Mouse (Mus musculus): Measurements from ENCODE around the gene 8030411F24Rik.
"Not testable (repeated sequence)": the region's sequence is repeated elsewhere in the genome, so short reads cannot be mapped to it uniquely, and the experiment has no call there.

The 8030411F24Rik gene

DNA sequence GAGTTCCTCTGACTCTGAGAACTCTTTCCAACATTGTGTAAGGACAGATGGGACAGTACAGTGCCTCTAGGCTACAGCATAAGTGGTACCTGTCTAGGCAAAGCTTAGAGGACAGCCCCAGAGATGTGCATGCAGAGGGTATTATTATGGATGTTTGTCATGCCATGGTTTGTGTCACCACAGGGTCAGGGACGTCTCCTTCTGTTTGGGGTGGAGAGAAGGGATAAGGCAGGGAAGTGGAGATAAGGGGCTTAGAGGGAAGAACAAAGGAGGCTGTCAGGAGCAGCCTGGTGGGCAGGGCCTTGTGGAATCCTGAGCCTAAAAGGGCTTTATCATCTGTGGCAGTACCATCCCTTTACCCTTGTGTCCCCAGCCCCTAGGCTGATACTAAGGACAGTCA, at the start of gene 8030411F24Rik:
Gene 8030411F24Rik (plus strand): TSS at position 301 of the 400 bp plus-strand sequence.
- no peak for DNase-seq (ENCODE audit: low spot score)

DNA sequence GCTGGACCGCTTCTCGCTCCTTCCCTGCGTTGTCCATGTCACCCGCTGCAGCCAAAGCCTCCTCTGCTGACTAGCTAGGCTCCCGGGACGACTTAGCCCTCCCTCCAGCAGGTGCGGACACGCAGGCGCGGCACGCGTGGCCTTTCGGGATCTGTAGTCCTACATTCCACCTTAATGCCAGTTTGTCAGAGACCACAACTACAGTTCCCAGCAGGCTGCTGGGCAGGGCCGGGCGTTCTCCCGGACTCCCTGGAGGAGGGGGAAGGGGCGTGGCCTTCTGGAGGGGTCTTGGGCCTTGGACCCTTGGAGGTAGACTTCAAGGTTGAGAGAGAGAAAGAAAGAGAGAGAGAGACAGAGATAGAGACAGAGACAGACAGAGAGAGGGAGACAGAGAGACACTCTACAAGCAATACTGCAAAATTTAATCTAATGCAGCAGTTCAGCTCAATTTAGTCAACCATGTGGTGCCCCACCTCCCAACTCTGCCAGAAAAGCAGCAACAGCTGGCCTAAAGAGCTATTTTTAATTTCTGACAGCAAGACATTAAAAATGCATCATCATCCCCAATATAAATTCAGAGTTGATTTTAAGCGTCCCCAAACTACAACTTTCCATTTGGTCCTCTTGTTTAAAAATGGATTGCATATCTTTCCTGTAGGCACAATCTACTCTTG, 49.3 kb upstream of the 8030411F24Rik start, which contains the start of gene Napb:
Gene Napb (minus strand): TSS at position 141 of the 674 bp plus-strand sequence.
- DNase-seq (ENCODE audit: low spot score): peak; percentile 95

DNA sequence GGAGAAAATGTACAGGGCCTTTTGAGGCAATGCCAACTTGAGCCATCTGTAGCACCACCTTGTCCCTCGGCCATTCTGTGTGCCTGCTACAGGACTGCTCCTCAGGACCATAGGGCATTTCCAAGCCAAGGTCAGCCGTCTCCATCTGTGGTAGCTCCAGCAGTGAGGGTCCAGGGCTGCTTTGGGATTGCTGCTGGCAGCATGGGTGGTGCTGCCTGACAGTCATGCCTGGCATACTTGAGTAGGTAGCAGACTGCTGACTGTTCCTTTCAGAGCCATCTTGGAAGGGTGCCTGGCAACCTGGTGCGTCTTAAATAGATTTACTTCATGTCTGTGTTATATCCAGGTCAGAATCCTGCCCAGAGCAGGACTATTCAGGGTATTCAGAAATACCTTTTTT, 38.8 kb upstream of the 8030411F24Rik start:
- DNase-seq (ENCODE audit: low spot score): no peak

DNA sequence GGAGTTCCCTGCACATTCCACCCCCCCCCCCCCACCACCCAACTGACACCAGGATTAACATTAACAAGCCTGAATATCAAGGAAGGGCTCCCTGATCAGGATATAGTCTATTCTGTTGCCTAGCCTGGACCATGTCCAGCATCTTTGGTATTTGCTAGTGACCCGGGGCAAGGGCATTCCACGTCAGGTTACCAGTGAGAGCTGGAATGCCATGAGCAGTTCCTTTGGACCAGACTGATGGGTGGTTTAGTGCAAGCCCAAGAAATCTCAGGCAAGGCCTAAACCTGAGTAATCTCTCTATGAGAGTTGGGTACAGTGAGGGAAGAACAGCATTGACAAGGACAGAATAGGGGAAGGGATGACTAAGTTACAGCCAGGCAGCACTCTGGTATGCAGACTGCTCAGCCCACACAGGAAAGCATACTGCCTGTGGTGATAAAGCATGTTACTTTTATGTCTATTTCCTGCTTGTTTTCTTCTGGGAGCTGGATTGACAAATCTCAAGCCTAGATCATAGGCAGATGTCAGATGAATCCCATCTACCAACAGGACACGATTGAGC, 37.9 kb upstream of the 8030411F24Rik start:
- no peak for DNase-seq (ENCODE audit: low spot score)

DNA sequence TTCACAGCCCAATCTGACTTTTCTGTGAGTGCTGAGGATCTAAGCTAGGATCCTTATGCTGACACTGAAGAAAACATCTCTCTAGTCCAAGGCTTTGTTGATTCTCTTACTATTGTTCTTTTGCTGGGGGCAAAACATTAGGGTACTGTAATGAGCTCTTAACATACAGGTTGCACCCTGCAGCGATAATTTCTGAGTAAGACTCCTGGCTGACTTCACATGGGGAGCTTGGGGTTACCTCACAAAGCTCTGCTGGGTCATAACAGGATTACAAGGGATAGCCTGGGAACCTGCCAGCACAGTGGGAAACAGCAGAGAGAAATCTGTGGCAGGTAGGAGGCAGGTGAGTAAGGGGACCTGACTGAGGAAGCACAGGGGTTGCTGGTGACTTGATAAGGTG, 31.8 kb upstream of the 8030411F24Rik start, which contains the start of gene Cstl1:
Gene Cstl1 (plus strand): TSS at position 301 of the 400 bp plus-strand sequence.
- DNase-seq (ENCODE audit: low spot score): no peak

DNA sequence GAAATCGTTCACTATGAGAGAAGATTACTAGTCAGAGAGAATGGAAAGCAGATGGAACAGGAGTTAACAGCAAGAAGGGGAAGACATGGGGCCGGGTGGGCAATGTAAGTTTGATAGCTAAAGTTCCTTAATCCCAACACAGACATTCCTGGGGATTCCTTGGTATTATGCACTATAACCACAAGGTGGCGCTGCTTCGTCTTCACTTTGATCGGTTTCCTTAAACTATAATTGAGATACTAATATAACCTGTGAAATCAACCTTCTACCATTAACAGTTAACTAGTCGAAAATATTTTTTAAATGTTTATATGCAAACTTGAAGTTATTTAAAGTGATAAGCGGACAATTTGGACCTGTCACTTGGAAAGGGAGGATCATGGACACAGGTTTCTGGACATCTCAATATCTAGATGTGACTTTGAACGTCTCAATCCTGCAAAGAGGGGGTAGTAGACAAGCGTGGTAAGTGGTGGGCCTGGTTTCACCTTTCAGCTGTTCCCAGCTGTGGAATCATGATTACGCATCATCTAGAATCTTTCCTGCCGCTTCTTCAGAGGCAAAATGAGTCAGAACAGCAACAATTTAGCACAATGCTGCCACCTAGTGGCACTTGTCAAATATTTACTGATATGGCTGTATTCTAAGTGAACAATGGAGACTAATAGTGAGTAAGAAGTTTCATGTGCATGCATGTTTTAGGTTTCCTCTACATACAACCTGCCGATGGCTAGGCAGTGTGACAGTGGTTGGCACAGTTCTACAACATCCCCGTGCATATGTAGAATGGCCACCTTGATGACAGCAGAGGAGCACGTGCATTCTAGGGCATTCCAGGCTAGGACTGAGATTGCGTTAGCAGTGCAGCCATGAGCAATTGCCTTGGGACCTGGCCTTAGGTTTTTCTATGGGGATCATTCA, 29.7 kb upstream of the 8030411F24Rik start:
- DNase-seq (ENCODE audit: low spot score): peak; percentile 95

DNA sequence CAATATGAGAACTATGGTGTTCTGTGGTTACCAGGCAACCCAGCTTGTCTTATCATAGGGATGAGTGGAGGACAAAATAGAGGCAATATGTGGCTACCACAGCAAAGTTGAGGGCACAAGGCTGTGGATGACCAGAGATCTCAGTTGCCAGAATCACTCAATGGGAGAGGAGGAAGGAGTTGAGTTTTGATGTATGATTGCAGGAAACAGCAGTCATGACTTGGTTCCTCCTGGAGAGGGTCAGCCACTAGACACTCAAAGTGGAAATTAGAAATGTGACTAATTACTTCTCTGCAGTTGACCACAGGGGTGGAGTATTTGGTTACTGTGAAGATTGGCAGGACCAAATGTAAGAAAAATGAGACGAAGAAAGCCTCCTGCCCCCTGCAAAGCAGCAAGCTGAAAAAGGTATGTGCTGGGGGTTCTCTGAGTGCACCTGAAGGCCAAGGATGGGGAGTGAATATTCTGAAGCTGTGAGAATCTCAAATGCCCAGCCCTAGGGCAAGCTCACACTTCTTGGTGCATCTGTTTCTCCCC, 27.4 kb upstream of the 8030411F24Rik start:
- no peak for DNase-seq (ENCODE audit: low spot score)

DNA sequence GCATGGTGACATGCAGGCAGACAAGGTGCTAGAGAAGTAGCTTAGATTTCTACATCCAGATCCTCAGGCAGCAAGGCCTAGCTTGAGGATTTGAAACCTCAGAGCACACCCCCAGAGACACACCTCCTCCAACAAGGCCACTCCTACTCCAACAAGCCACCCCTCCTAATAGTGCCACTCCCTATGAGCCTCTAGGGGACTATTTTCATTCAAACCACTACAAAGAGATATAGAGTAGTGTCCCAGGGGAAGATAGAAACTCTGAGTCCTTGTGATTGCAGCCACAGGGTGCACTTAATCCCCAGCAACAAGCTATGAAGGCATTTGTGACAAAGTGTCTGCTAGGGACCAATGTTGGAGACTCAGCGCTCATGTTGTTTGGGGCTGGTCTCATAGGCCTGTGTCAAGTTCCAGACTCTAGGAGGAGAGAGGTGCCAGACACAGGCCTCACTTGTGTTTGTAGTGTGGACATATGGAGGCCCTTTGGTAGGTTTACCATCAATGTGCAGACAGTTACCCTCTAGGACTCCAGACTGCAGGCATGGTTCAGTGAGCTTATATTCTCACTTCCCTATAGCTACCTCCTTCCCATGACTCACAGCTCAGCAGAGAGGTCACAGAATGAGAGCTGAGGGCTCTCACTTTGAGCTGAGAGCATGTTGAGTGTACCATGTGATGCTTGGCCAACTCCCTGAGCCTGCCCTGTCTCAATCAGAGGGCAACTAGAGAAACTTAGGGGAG, 18.0 kb upstream of the 8030411F24Rik start:
- no peak for DNase-seq (ENCODE audit: low spot score)

DNA sequence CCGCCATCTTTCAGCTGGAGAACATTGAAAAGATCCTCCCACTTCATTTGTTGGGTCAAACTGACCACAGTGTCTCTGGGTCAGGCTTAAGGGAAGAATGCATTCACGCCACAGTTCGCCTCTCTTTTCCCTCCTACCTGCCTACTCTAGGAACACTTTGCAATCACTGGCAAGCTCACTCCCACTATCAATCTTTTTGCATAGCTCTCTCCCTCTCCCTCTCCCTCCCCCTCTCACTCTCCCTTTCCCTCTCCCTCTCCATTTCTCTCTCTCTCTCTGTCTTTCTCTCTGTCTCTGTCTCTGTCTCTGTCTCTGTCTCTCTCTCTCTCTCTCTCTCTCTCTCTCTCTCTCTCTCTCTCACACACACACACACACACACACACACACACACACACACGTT, 10.4 kb upstream of the 8030411F24Rik start, which contains the start of gene Cst11:
Gene Cst11 (minus strand): TSS at position 101 of the 400 bp plus-strand sequence.
- not testable (repeated sequence) for DNase-seq (ENCODE audit: low spot score)

DNA sequence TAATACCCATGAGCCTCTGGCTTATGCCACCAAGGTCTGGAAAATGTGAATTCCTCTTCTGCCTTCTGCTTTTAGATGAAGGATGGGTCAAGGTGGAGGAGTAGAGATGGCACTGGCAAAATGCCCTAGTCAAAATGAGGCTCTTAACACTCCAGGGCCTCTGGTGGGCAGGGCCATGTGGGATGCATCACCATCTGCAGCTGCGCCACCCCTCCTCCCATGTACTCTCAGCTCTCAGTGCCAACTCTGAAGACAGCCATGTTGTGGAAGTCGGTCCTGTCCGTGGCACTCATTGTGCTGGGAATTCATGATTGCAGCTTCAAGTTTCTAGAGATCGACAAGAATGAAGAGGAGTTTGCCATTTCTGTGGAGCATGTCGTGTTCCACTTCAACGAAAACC, 7.3 kb downstream of the 8030411F24Rik start, which contains the start of gene Cst12:
Gene Cst12 (plus strand): TSS at position 220 of the 400 bp plus-strand sequence.
- no peak for DNase-seq (ENCODE audit: low spot score)

DNA sequence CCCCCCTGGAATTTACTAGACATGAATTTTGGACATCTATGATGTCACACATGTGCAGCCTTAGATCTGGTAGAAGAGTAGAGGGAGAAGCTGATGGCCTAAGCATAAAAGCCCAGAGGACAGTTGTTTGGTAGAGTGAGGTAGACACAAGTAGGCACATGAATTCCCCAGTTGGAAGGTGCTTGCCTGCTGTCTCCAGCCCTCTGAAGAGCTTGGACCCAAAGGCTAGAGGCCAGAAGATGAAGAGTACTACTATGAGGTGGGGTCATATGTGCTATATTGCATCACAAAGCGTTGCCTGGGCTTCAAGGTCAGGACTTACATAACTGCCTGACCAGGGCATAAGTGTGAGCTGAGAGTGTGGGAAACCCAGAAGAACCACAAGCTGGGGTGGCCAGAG, 16.7 kb downstream of the 8030411F24Rik start, which contains the start of gene Cst8:
Gene Cst8 (plus strand): TSS at position 301 of the 400 bp plus-strand sequence.
- DNase-seq (ENCODE audit: low spot score): no peak

DNA sequence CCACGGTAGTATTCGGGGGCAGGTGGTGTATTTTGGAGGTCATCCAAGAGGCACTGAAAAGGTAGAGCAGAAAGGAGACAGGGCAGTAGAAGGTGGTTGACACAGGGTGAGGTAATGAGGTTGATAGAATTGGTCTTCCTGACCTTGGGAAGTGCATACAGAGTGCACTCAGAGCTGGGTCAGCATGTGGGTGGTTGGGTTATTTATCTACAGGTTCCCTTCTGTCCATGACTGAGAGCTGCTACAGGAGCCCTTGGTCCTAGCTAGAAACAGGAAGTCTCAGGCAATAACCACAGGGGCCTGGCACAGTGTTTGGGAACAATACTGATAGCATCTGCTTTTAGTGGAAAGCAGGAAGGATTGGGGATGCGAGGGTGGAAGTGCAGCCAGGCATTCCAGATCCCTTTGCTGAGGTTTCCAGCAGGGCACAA, 19.7 kb downstream of the 8030411F24Rik start:
- DNase-seq (ENCODE audit: low spot score): no peak

DNA sequence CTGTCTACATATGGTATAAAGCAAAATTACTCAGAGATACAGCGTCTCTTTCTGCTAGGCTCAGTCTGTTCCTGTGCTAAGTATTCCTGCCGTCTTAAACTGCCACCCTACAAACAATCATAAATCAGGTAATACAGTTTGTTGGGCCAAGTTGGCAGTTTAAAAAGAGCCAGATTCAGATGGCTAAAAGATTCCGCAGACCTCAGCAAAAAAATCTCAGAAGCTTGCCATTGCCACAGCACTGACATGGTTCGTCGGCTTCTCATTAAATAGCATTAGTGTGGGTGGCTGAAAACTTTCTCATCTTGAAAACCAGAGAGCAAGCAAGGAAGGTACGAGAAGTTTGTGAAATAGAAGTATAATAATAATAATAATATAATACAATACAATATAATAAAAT, 24.9 kb downstream of the 8030411F24Rik start:
- DNase-seq (ENCODE audit: low spot score): no peak

DNA sequence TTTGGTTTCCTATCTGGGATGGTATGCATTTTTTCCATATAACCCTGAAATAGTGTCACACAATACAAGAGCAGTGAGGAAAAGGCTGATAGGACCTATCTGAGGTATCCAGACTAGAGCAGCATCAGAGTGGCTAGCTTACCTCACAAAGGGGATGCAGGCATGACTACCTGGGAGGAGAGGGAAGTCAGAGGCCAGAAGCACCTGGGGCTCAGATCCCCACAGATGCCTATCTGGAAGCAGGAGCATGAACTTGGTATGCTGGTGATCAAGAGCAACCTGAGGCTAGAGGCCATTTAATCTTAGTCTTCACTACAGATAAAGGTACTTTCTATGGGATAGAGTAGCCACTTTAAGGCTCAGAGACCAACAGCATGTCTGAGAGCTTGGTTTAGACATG, 38.1 kb downstream of the 8030411F24Rik start, which contains the start of gene Cst13:
Gene Cst13 (plus strand): TSS at position 173 of the 400 bp plus-strand sequence.
- no peak for DNase-seq (ENCODE audit: low spot score)

DNA sequence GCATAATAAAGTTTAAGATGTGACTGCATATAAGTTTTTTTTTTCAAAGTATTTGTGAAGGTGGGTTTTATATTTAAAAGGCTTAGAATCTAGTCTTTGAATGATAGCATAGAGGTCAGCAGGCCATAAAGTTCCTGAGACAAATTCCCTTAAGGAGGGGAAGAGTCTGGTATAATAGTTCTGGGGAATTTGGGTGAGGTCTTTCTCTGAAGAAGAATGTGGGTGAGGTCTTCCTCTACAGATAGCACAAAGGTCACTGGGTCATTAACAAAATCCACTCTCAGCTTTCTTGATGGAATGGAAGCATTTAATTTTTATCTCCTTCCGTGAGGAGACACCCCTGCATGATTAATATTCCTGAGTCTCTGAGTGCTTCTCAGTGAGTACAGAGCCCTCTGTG, 44.2 kb downstream of the 8030411F24Rik start:
- no peak for DNase-seq (ENCODE audit: low spot score)

DNA sequence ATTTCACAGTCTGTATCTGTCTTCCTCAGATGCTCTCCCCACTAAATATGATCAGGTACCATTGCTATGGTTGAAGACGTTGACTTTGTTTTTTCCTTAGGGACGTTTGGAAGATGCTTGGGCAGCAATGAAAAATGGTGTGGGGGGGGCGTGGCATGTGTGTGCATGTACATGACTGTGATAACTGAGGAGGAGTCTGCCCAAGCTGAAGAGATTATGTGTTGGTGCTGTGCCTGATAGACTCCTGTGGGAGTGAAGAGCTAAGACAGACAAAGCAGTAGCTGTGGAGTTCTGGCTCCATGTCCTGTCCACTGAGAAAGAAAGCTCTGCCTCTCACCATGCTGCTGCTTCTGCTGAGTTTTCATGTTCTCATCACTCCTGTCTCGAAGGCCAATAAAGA, 53.1 kb downstream of the 8030411F24Rik start, which contains the start of gene Cst9:
Gene Cst9 (plus strand): TSS at position 236 of the 400 bp plus-strand sequence.
- DNase-seq (ENCODE audit: low spot score): no peak
